Mouse (Mus musculus): ENCODE data around the gene Pvr.

The Pvr gene

DNA sequence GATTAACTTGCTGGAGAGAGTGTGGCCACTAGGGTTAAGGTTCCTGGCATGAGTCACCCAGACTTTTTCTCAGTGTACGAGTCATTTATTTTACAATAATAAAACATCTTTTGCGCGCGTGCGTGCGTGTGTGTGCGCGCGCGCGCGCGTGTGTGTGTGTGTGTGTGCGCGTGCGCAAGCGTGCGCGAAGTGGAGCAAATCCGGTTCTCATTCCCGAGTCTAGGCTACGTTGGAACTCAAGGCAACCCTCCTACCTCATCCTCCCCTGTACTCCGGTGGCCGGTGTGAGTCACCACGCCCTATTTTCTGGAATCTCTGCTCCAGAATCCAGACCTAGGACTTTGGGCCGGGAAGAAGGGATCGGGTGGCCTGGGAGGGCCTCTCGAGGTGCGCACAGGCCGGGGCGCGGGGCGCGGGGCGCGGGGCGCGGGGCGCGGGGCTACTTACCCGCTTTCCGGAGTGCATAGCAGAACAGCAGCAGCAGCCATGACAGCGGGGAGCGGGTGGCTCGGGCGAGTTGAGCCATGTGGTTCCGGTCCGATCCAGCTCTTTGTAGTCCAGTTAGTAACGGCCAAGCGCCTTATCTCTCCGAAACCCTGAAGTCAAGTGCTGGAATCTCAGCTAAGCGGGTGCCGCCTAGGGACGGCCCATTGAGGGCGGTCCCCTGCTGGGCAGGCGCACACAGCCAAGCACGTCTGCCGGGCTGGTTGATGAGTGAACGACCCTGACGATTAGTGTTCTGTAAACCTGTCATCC lies at the start of gene Pvr:
Gene Pvr (minus strand): TSS at position 655 of the 756 bp plus-strand sequence.
- peak; percentile 70 for DNase-seq

DNA sequence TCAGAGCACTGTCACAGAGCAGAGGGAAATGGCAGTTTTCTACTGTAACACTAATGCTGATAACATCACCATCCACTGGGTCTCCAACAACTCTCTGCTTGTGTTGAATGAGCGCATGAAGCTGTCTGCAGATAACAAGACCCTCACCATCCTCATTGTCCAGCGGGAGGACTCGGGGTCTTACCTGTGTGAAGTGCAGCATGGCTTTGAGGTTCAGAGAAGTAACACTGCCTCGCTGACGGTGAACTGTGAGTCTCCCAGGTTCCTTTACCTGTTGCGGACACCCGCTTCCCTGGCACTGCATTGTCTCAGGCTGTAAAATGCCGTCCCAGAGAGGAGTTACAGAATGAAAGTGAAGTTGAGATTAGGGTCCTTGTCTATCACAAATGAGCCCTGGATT lies 49.2 kb upstream of the Pvr start:
- DNase-seq = no peak

DNA sequence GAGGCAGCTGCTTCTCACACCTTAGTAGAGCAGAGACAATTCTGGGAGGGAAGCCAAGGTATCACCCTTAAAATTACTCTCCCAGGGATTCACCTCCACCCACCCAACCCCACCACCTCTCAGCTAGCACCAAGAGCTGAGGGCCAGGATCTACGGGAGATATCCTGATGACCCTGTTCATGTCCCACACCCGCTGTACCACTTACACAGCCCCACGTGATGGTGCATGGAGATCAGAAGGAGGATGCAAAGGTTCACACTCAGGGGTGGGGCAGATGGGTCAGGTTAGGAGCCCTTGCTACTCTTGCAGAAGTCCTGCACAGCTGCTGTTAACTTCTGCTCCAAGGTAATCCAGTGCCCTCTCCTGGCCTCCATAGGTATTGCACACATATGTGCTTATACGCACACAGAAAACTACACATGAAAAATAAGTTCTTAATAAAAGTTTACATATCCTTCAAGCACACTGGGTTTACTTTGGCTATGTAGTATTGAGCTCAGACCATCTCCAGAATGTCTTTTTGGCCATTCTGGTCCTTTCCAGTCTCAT lies 48.7 kb upstream of the Pvr start:
- no peak for DNase-seq

DNA sequence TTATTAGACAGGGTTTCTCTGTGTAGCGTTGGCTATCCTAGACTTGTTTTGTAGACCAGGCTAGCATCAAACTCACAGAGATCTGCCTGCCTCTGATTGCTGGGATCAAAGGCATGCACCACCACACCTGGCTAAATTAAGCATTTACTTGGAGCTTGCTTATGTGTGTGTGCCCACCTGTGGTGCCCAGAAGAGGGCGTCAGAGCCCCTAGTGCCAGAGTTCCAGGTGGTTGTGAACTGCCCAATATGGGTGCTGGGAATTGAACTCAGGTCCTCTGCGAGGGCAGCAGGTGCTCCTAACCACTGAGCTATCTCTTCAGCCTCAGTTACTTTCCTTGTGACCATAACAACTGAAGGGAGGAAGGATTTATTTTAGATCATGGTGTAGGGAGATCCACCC lies 48.1 kb upstream of the Pvr start:
- no peak for DNase-seq

DNA sequence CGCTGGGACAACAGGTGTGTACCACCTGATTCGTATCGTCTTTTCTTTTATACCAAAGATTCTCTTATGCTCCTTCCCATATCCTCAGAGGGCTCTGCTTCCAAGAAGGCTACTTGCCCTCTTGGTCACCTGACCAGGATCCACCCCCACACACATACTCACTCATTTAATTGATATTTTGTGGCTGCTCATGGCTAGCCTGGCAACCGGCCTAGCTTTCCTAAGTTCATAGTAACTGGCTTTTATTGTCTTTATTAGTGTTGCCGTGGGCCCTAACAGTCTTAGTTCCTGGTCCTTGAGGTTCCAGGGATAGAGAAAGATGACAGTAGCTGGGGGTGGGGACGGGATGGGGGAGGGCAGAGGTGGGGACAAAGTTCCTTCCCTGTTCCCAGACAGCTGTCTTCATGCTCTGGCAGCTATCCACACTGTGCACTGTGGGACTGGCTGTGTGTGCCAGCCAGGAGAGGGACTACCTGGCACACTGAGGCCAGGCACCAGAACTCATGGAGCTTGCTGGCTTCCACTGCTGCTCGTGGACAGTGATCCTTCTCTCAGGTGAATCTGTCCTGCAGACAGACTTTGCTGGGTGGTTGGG lies 44.1 kb upstream of the Pvr start, which contains the start of gene Ceacam20:
Gene Ceacam20 (plus strand): TSS at position 428 of the 595 bp plus-strand sequence.
- DNase-seq = no peak

DNA sequence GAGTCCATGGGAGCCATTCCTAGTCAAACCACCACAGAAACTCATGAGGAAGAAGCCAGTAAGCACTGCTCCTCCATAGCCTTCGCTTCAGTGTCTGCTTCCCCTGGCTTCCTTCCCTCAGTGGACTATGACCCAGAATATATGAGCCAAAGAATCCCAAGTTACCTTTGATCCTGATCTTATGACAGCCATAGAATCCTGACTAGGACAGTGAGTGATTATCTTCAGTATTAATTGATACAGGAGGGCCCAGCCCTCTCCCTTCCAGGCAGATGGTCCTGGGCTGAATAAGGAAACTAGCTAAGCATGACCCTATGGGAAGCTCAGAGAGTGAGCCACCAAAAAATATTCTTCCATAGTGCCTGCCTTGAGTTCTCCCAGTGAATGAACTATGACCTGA lies 41.5 kb upstream of the Pvr start:
- DNase-seq = no peak

DNA sequence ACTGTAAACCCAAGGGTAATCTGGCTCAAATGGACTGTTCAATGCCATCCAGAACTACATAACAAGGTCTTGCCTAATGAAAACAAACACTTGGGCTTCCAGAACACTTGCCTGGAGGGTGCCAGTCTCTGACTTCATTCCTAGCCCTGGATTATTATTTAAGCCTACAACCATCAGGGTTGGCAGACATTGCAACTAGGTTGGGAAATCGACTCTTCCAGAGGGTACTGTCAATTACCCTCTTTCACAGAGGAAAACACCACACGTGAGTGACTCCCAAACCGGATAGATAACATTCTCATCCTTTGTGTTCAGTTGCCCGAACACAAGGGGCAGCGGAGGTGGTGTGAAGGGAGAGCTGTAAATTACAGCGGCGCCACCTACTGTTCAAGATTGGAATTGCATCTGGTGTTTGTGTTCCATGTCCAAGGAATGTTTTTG lies 35.4 kb upstream of the Pvr start:
- DNase-seq = peak; percentile 90

DNA sequence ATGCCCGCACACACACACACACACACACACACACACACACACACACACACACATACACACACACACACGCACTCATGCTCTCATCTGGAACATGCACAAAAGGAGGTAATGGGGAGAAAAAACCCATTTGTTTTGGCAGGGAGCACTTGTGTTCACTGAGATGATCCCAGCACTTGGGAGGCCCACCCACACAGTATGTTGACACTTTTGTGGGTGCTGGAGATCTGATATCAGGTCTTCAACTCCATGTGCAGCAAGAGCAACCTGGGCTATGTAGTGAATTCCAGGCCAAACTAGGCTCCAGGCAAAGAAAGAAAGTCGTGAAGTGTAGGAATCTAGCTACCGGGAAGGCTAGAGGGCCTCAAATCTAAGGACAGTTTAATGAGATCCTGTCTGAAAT lies 34.9 kb upstream of the Pvr start:
- no peak for DNase-seq

DNA sequence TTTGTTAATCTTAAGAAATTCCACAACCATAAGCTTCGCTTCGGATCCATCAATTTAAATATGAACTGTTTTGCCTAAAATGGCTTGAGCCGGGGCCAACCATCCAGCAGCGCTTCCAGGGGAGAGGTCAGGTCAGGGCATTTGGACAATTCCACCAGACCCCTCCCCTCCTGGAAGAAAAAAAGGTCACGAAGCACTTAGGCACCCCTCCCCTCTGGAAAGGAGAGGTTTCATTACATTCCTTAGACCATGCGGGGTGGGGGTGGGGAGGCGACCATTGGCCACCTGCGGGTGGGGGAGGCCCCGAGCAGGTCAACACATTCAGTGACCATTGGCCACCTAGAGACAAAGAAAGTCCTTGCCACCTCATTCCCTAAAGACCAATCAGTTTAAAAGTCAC lies 32.1 kb upstream of the Pvr start:
- DNase-seq = no peak

DNA sequence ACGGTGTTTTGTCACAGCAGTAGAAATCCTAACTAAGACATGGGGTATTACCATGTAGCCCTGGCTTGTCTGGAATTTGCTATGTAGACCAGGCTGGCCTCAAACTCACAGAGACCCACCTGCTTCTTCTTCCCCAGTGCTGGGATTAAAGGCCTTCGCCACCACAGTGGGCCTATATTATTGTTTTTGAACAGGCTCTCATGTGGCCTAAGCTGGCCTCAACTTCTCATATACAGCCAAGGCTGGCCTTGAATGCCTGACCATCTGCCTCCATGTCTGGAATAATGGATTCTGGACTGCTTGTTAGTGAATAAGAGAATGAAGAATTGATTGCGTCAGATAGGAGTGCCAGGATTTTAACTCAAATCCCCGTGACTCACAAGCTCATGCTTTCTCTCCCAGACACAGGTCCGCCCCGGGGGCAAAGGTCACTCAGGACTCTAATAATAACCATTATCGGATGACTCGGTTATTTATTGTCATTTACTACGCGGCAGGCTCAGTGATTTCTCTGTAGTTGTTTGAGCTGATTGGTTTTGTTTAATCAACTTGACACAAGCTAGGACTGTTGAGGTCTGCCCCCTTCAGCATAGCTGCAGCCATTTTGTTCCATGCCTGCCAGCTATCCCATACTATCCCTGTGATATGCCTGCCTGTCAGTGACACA lies 31.5 kb upstream of the Pvr start:
- no peak for DNase-seq

DNA sequence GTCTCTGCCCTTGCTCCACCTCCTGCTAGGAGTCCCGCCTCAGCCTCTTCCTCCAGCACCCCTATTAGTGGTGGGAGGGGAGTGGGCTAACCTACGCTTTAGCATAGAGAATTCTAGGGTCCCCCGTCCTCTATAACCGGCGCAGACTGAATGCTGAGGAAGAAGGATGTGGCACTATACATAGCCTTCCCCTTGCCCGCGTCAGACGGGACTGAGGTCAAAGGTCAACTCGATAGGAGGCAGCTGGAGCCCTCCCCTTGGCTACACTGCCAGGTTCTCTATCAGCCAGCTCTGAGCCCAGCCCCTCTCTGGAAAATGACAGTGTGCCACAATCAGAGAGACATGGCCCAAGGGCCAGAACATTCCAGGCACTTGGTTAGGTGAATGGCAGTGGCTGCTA lies 29.6 kb upstream of the Pvr start, which contains the start of gene Igsf23:
Gene Igsf23 (minus strand): TSS at position 168 of the 400 bp plus-strand sequence.
- no peak for DNase-seq

DNA sequence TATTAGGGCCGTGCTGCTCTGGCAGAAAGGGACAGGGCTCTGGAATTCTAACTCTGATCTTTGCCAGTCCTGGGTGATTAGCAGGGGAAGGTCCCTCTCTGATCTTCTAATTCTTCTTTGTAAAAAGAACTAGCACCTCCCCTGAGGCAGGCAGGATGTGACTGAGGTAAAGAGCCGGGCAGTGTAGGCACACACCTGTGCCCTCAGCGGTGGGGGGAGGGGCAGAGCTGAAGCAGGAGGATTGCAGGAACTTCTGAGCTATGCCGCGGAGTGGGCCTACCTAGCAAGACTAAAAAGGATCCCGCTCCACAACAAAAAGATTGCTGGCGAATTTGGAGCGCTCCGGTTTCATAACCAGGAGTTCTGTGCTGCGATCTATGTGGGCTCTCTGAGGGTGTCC lies 29.0 kb upstream of the Pvr start:
- no peak for DNase-seq

DNA sequence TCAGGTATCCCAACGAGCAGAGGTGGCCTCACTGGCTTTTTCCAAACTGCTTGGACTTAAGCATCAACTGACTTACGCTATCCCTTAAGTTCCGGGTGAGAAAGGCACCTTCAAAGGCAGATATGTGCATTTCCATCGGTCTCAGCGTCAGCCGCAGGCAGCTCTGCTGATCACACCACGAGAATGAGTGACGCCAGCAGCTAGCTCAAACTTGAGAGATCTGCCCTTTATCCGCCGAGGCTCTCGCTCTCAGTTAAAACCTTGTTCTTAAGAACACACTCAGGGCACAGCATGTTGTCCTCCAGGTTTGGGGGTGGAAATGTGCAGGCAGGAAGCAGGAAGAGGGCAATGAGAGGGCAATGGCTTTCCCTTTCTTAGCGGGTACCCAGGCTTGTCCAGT lies 28.0 kb upstream of the Pvr start:
- no peak for DNase-seq

DNA sequence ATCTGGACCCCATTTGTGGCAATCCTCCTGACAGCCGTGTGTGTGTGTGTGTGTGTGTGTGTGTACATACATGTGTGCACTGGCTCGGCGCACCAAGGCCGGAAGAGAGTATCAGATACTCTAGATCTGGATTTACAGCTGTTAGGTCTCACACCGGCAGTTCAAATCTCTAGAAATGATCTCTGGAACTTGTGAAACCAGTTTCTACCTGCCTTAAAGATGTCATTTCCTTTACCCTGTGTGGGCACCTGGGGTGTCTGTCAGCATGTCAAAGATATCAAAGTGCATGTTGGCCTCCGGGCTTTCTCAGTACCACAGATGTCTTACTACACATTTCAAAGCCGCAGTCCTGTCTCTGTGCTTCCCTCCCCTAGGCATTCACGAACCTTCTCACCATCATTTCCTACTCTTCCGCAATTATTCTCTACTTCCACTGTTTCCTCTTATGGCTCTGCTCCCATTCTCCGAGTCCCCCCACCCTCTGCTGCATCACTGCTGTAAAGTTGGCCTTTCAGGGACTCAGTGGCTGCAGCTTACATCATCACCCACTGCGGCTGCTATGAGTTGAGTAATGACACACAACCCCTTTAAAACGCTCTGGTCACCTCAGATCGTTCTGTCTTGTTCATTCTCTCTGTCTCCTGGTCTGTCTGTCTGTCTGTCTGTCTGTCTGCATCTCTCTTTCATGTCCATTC lies 25.0 kb upstream of the Pvr start:
- no peak for DNase-seq

DNA sequence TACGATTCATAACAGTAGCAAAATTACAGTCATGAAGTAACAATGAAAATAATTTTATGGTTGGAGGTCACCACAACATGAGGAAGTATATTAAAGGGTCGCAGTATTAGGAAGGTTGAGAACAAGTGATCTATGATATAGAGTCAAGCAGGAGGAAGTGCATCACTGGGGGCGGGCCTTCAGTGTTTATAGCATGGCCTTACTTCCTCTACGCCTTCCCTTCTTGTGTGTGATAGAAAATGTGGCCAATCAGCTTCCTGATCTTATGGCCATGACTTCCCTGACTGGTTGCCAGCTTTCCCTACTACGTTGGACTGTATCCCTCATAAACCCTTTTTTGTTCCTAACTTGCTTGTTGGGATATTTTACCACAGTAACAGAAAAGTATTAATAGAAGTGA lies 24.2 kb upstream of the Pvr start:
- no peak for DNase-seq

DNA sequence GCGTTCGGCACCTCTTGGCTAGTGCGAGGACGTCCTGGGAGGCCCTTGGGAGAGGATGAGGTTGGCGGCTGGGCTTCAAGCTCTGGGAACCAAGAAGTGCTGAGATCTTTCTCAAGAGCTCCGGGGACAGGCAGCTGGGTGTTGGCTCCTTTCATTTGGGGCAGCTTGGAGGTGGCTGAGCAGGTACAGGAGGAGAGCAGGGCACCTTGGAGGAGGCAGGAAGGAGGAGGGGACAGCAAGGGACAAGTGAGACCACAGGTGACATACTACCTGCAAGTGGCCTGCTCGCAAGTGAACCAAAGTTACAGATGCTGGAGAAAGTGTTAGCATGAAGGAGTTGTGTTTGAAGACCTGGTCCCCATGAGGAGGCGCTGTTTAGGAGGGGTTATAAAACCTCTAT lies 23.7 kb upstream of the Pvr start:
- DNase-seq = no peak

DNA sequence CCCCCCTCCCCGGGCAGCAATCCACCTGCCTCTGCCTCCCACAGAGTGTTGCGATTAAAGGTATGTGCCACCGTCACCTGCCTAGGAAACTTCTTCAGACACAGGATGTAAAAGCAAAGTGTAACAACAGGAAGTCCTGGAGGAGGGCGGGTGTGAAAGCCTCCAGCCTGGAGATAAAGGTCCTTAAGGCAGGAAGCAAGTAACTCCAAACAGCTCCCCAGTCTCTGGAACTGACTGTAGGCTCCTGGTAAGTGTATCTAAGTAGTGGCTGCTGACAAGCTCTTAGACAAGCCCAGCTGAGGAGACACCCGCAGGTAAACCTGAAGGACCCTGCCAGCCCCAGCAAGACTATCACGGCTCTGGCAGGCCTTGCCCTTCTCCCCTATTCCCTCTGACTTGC lies 19.3 kb upstream of the Pvr start:
- no peak for DNase-seq

DNA sequence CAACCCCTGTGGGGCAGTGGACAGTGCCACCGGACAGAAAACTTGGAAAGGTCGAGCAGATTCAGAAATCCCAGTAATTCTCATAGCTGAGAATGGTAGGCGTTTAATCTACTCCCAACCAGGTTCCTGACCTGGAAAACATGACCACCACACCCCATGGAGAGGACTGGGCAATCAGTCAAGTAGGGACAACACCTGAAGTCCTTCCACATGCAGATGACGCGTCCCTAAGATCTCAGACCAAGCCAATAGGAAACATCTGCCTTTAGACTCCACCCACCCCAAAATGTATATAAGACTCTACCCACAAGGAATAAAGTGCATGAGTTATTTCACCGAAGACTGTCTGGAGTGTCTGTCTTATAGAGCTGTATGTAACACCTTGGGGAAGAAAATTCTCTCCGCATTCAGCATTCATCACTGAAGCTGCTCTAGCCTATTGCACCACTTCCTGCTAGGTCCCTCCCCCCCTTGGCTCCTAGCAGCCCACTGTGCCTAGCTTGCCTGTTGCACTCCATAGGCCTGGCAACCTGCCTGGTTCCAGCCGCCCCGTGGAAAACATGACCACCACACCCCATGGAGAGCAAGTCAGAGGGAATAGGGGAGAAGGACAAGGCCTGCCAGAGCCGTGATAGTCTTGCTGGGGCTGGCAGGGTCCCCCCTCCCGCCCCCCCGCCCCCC lies 18.7 kb upstream of the Pvr start:
- peak; percentile 53 for DNase-seq

DNA sequence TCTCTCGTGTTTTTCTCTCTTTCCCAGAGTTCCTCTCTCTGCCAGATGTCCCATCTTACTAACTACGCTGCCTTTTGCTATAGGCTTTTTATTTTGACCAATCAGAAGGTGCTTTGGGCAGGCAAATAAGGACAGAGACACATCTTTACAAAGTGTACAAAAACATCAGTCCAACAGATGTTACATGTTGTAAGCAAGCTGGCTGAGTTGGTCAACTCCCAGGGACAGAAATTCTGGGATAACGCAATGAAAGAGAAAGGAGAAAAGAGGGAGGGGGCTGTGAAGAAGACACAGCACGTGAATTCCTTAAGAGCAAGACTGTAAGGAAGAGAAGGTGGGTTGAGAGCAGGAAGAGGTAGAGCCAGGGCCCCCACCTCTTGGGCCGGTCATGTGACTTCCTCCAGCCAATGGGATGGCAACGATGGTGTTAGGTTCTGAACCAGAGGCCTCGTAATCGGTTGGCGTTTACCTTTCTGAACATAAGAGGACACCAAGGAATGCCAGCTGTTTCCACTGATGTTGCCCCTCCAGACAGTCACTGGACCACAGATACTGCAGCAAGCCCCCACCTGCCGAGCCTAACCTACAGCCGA lies 16.4 kb upstream of the Pvr start:
- DNase-seq = no peak

DNA sequence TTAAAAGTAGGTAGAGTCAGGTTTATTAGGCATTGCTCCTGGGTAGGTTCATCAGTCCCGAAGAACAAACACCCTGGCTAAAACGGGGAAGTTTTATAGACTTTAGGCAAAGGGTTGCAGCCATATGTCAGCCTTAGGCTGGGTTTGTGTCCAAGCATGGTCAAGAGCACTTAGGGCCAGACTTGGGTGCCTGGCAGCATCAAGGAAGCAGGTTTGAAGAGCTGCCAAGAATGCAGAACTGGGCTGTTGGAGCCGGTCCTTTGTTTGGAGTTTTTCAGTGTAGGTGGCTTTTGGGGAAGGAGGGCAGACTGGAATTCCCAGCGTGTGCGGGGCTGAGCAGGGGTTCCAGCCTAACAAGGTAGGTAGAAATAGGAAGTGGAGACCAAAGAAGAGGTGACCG lies 15.0 kb upstream of the Pvr start:
- DNase-seq = no peak

DNA sequence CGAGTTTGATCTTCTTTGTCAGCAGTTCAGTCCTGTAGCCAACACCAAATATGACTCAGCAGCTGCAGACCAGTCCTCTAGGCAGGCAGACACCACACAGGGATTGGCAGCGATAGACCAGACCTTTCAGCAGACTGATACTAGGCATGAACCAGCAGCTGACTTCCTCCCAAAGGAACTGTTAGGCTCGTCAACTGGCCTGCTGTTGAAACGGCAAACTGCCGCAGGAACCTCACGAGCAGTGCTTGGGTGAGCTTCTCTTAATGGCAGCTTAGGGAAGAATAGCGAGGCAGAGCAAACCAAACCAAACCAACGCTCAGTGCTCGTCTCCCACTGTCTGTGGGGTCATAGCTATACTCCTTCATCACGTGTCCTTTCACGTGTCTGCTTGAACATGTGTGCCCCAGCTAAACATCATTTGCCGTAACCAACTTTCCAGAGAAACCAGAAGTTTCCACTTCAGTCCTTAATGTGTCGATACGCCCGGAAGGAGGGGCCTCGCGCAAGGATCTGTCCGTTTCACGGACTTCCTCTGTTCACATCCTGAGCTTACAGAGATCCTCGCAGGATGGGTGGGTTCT lies 14.3 kb upstream of the Pvr start:
- no peak for DNase-seq

Measured in right cerebral cortex, postnatal 14 days (tissue).